Mouse (Mus musculus) heart, adult 2 months (tissue): ENCODE measurements around the gene Cend1. TPM values are rescaled to one million over a fixed set of nuclear protein-coding genes. Genes with fewer than 3 reads are reported as not detected.
"Not testable (repeated sequence)": the region's sequence is repeated elsewhere in the genome, so short reads cannot be mapped to it uniquely, and the experiment has no call there.

Experiments used
- DNase-seq, 2 experiments: peaks; one replicate each; pipeline ENCODE4 v3.0.0; 2021
- H3K27ac ChIP-seq: fragments of 200-600 bp; 2 replicates; pipeline ENCODE4 v1.8.1; 2022
- H3K27me3 ChIP-seq: fragments of 200-500 bp; 2 replicates; pipeline ENCODE4 v1.6.1; 2012; ENCODE audit warnings: mild to moderate bottlenecking, low read length, inconsistent platforms, mixed read lengths; ENCODE audit not compliant: control insufficient read depth, insufficient read depth
- H3K36me3 ChIP-seq: fragments of 200-500 bp; 2 replicates; pipeline ENCODE4 v1.6.1; 2012; ENCODE audit warnings: low read length, inconsistent platforms; ENCODE audit not compliant: control insufficient read depth, insufficient read depth
- H3K4me1 ChIP-seq: fragments of 200-500 bp; 2 replicates; pipeline ENCODE4 v1.6.1; 2011; ENCODE audit warnings: low read length; ENCODE audit not compliant: control insufficient read depth, insufficient read depth
- H3K4me3 ChIP-seq: fragments of 200-600 bp; 2 replicates; pipeline ENCODE4 v1.8.1; 2022
- H3K79me2 ChIP-seq: fragments of 200-500 bp; replicated peaks from 2 replicates; pipeline ENCODE4 v1.6.1; 2012; ENCODE audit warnings: mild to moderate bottlenecking, inconsistent platforms, low read length, moderate library complexity, mixed read lengths; ENCODE audit not compliant: control insufficient read depth, insufficient read depth
- H3K9ac ChIP-seq: fragments of 200-500 bp; 2 replicates; pipeline ENCODE4 v1.6.1; 2012; ENCODE audit warnings: low read depth, mild to moderate bottlenecking, control low read depth, inconsistent platforms, low read length, mixed read lengths
- CTCF ChIP-seq: fragments of 200-600 bp; IDR thresholded peaks from 2 replicates; pipeline ENCODE4 v1.8.1; 2022; ENCODE audit warnings: antibody characterized with exemption, mild to moderate bottlenecking, moderate library complexity
- EP300 ChIP-seq: fragments of 200-500 bp; IDR thresholded peaks from 2 replicates; pipeline ENCODE4 v1.6.1; 2011; ENCODE audit warnings: low read depth, low read length, control low read depth; ENCODE audit not compliant: insufficient read depth
- POLR2A ChIP-seq: fragments of 200-500 bp; IDR thresholded peaks from 2 replicates; pipeline ENCODE4 v1.6.1; 2011; ENCODE audit warnings: mild to moderate bottlenecking, low read depth, low read length, control low read depth; ENCODE audit not compliant: insufficient read depth
- WGBS: fragments of 180-500 bp; shearing (Covaris S2); methylation state at CpG from one replicate; pipeline ENCODE4 v1.1.7; 2018; 5-methylcytosine and 5-hydroxymethylcytosine counted together
- intact Hi-C: fragments of 180-260 bp; cut with DNase I; formaldehyde crosslinking; loops from one replicate; pipeline ENCODE4 v1.15.1; 2025
- polyA plus RNA-seq: library from polyadenylated mRNA; depleted of rRNA; stranded (reverse); fragments of >200 nt; gene quantifications from 2 replicates; pipeline ENCODE4 v1.2.3, GENCODE M21; 2012
- total RNA-seq, 2 experiments: library from RNA; stranded (reverse); gene quantifications; 2 replicates each; pipeline ENCODE4 v1.2.3; 2021

Cend1 gene
- total and polyA plus RNA-seq, 3 experiments = 1.0 to 1.8 (median 1.4) TPM

GRCm38 (mm10) chr7:141454967-141455551 lies 25.8 kb upstream of the Cend1 start, which contains the start of gene Pnpla2:
Gene Pnpla2 (plus strand): TSS chr7:141455198.
- Histone ChIP-seq H3K4me3 (peak within 1 kb of the TSS; percentile 100), H3K27ac (peak within 1 kb of the TSS; percentile 100), H3K79me2 (no peaks in the 10 kb centered on the region), H3K36me3 (peaks cover 3% of the 10 kb centered on the region; the same call in 1 of the 2 replicates), H3K27me3 (no peaks in the 10 kb centered on the region), H3K9ac (peak within 1 kb of the TSS; percentile 97), H3K4me1 (peaks cover 16% of the 10 kb centered on the region)
- TF ChIP-seq CTCF (peak; percentile 32; the same call in 1 of the 2 replicates), EP300 (peak; percentile 83; the same call in 1 of the 2 replicates), POLR2A (peak; percentile 99)
- intact Hi-C loops = no loop called here
- WGBS = under 1% methylated on average over 45 of the region's 45 CpGs
- DNase-seq = peak; percentile 95

DNA sequence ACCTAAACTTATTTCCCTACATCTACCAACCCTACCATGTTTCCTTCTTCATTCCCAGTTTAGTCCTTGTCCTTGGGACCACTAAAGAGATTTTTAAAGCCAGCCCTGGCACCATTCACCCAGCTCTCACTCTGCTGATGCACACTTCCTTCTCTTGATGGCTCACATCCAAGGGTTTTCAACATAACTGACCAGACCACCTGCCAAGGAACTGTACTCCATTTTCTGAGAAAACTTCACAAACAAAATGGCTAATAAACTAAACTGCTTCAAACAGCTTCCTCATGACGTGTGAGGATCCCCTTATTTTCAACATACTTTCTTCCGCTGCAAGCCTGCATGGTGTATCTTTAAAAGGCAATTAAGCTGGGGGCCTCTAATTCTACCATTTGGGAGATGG lies 24.3 kb upstream of the Cend1 start:
- H3K27ac ChIP-seq = no peak overlapping the region
- H3K36me3 ChIP-seq = peaks cover 5% of the 10 kb centered on the region
- TF ChIP-seq CTCF (no peak), EP300 (no peak), POLR2A (no peak)
- intact Hi-C loops = no loop called here
- no peak overlapping the region for H3K9ac ChIP-seq
- peaks cover 13% of the 10 kb centered on the region for H3K4me1 ChIP-seq
- no peak overlapping the region for H3K4me3 ChIP-seq
- DNase-seq = no peak
- H3K27me3 ChIP-seq = no peaks in the 10 kb centered on the region
- WGBS = 71% methylated on average over 2 of the region's 2 CpGs
- no peaks in the 10 kb centered on the region for H3K79me2 ChIP-seq

DNA sequence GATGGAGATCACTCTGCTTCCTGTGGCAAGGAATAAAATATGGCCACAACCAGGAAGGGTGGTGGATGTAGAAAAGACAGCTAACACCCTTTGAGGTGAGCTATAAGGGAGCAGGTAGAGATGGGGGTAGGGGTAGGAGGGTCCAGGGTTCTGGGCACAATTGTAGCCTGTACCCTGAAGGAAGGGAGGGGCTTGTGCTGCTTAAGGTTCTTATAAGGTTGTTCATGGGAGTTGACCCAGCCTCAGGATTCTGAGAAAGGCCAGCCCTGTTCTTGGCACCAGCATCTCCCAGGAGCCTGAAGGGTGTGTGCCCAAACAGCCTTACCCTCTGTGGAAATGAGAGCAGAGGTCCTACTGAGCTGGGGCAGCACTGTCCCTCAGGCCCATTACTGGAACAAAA lies 22.6 kb upstream of the Cend1 start:
- Histone ChIP-seq H3K4me1 (peaks cover 8% of the 10 kb centered on the region), H3K36me3 (peaks cover 9% of the 10 kb centered on the region), H3K27me3 (no peaks in the 10 kb centered on the region), H3K27ac (no peak overlapping the region), H3K4me3 (no peak overlapping the region), H3K9ac (no peak overlapping the region), H3K79me2 (no peaks in the 10 kb centered on the region)
- no peak for TF ChIP-seq EP300
- TF ChIP-seq POLR2A = no peak
- no peak for TF ChIP-seq CTCF
- intact Hi-C loops = no loop called here
- no peak for DNase-seq

- peak; percentile 95 to 96 for DNase-seq
- WGBS = under 1% methylated on average over 63 of the region's 63 CpGs
- TF ChIP-seq EP300 (no peak), POLR2A (peak; percentile 88)
- H3K4me1 ChIP-seq = peaks cover 4% of the 10 kb centered on the region
- H3K4me3 ChIP-seq = peak within 1 kb of the TSS; percentile 73
- H3K9ac ChIP-seq = peak within 1 kb of the TSS; percentile 98
- intact Hi-C loops = no loop called here
- H3K36me3 ChIP-seq = peaks cover 9% of the 10 kb centered on the region
- H3K79me2 ChIP-seq = no peaks in the 10 kb centered on the region
- peak within 1 kb of the TSS; percentile 99 for H3K27ac ChIP-seq
- no peaks in the 10 kb centered on the region for H3K27me3 ChIP-seq
These were observed 18.1 kb upstream of the Cend1 start, which contains the start of gene Rplp2 for GRCm38 (mm10) chr7:141447110-141447991. Gene Rplp2 (plus strand): TSS chr7:141447370.

GRCm38 (mm10) chr7:141446374-141446773 lies 17.1 kb upstream of the Cend1 start:
- peak overlapping the region; percentile 99; the same call in 1 of the 2 replicates for H3K27ac ChIP-seq
- DNase-seq, H3K27me3 ChIP-seq, intact Hi-C loops, H3K36me3 ChIP-seq, H3K4me3 ChIP-seq, H3K9ac ChIP-seq, H3K4me1 ChIP-seq, H3K79me2 ChIP-seq: not testable (repeated sequence)
- 72% methylated on average over 3 of the region's 3 CpGs for WGBS

GRCm38 (mm10) chr7:141443828-141444237 lies 14.5 kb upstream of the Cend1 start, which contains the start of gene Pidd1:
Gene Pidd1 (minus strand): TSS chr7:141444025.
- peak; percentile 80 to 83 for DNase-seq
- H3K27me3 ChIP-seq = no peaks in the 10 kb centered on the region
- intact Hi-C loops = no loop called here
- H3K9ac ChIP-seq = peak within 1 kb of the TSS; percentile 19; the same call in 1 of the 2 replicates
- peak within 1 kb of the TSS; percentile 8; the same call in 1 of the 2 replicates for H3K27ac ChIP-seq
- peaks cover 5% of the 10 kb centered on the region for H3K4me1 ChIP-seq
- TF ChIP-seq EP300 (no peak), POLR2A (peak; percentile 60), CTCF (no peak)
- WGBS = under 1% methylated on average over 25 of the region's 25 CpGs
- no peaks in the 10 kb centered on the region for H3K79me2 ChIP-seq
- peaks cover 7% of the 10 kb centered on the region for H3K36me3 ChIP-seq
- peak within 1 kb of the TSS; percentile 45 for H3K4me3 ChIP-seq
